Mouse (Mus musculus) embryonic fibroblast, embryonic 13.5 days (primary cell): Measurements from ENCODE around the gene Unc5a. TPM values are rescaled to one million over a fixed set of nuclear protein-coding genes. Genes with fewer than 3 reads are reported as not detected.

Source experiments
- H3K27ac ChIP-seq: 2 replicates; pipeline ENCODE4 v1.5.1; 2012; ENCODE audit warnings: low read length, control low read depth, inconsistent platforms; ENCODE audit not compliant: insufficient read depth
- H3K4me1 ChIP-seq: 2 replicates; pipeline ENCODE4 v1.6.1; 2011; ENCODE audit warnings: low read length; ENCODE audit not compliant: control insufficient read depth, insufficient read depth
- H3K4me3 ChIP-seq: 2 replicates; pipeline ENCODE4 v1.5.1; 2011; ENCODE audit warnings: mild to moderate bottlenecking, control low read depth, low read length; ENCODE audit not compliant: insufficient read depth
- CTCF ChIP-seq: IDR thresholded peaks from 2 replicates; pipeline ENCODE4 v1.5.1; 2011; ENCODE audit warnings: mild to moderate bottlenecking, control low read depth, low read length, moderate library complexity, borderline replicate concordance; ENCODE audit not compliant: insufficient read depth
- POLR2A ChIP-seq: IDR thresholded peaks from 2 replicates; pipeline ENCODE4 v1.6.1; 2011; ENCODE audit warnings: low read depth, mild to moderate bottlenecking, control low read depth, low read length, moderate library complexity
- polyA plus RNA-seq: library from polyadenylated mRNA; stranded (reverse); fragments of >200 nt; gene quantifications from 2 replicates; pipeline ENCODE4 v1.2.4, GENCODE M21; 2011; ENCODE audit warnings: low read depth; ENCODE audit not compliant: missing spikeins, insufficient read length

The Unc5a gene
- polyA plus RNA-seq, 1 experiment = 2.5 TPM

GRCm38 (mm10) chr13:55022256-55022655 is 73.0 kb downstream of the Unc5a start:
- Histone ChIP-seq H3K27ac (no peak overlapping the region), H3K4me3 (no peak overlapping the region), H3K4me1 (no peaks in the 10 kb centered on the region)
- TF ChIP-seq CTCF (no peak), POLR2A (no peak)

- TF ChIP-seq CTCF (no peak), POLR2A (no peak)
- Histone ChIP-seq H3K4me3 (no peak overlapping the region), H3K4me1 (no peaks in the 10 kb centered on the region), H3K27ac (no peak overlapping the region)
These were observed 73.5 kb downstream of the Unc5a start for GRCm38 (mm10) chr13:55022715-55023114.

DNA sequence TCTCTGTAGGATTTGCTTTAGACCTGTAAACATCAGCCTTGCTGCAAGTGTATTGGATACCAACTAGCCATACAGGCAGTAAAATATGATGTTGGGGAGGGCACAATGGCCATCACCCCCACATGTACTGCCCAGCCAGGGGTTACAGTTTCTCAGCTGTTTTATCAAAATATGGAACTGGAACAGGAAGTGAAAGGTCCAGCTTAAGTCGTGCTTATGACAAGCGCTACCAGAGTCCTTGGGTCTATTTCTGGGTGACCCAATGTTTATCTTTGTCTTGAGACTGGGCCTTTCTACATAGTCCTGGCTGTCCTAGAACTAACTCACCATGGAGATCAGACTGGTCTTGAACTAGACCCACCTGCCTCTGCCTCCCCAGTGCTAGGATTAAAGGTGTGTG is 75.0 kb downstream of the Unc5a start:
- Histone ChIP-seq H3K4me3 (no peak overlapping the region), H3K27ac (no peak overlapping the region), H3K4me1 (no peaks in the 10 kb centered on the region)
- TF ChIP-seq POLR2A (no peak), CTCF (no peak)

DNA sequence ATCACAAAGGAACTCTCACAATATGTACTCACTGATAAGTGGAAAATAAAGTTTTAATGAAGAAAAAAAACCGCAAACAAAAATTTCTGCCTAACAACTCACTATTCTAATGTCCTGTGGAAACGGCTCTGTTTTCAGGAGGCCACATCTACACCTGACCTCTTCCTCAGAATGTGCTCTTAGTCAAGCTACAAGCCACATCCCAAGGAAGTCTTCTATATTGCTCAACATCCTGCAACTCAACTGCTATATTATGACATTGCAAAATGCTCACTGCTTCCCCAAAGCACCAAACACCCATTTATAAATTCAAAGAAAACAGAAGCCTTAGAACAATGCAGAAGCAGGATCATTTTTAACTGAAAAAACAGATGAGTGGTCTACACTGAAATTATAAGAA is 90.8 kb downstream of the Unc5a start:
- TF ChIP-seq CTCF = no peak
- no peak for TF ChIP-seq POLR2A
- Histone ChIP-seq H3K27ac (no peak overlapping the region), H3K4me1 (no peaks in the 10 kb centered on the region), H3K4me3 (no peak overlapping the region)

DNA sequence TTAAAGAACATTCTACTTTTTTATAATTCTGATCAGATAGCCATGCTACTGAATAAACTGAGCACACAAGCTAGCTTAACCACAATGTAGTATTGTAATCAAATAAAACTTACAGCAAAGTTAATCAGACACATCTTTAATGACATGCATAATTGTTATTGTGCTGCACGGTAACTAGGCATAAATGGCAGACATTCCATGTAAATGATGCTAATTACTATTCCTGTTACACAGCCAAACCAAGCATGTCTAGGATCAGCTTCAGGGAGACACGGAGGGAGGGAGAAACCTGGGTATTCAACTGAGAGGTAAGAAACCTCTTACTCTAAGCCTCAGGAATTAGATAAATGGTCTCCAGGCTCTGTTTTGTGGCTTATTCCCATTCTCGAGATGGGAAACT is 98.5 kb downstream of the Unc5a start:
- Histone ChIP-seq H3K27ac (no peak overlapping the region), H3K4me3 (no peak overlapping the region), H3K4me1 (no peaks in the 10 kb centered on the region)
- TF ChIP-seq CTCF = no peak
- no peak for TF ChIP-seq POLR2A

Other genes starting within 250 kb of the Unc5a start
- gene Cdhr2, start 247.9 kb upstream of the Unc5a start, polyA plus RNA-seq = not detected in 2 replicates
- 0.42 and 0.61 TPM in 2 replicates for gene Gprin1, start 199.5 kb upstream of the Unc5a start, polyA plus RNA-seq
- gene Sncb, start 182.8 kb upstream of the Unc5a start, polyA plus RNA-seq = not detected in 2 replicates
- gene Eif4e1b, start 165.4 kb upstream of the Unc5a start, polyA plus RNA-seq = not detected in 2 replicates
- gene Tspan17, start 160.0 kb upstream of the Unc5a start, polyA plus RNA-seq = 29.9 and 44.7 TPM in 2 replicates
- 0.47 TPM in 1 of 2 replicates, not detected in the other for gene Hk3, start 72.0 kb downstream of the Unc5a start, polyA plus RNA-seq
- gene Uimc1, start 150.9 kb downstream of the Unc5a start, polyA plus RNA-seq = 27.9 and 33.2 TPM in 2 replicates
- 22.7 and 26.3 TPM in 2 replicates for gene Zfp346, start 155.9 kb downstream of the Unc5a start, polyA plus RNA-seq
- not detected in 2 replicates for gene Gm17617, start 184.1 kb downstream of the Unc5a start, polyA plus RNA-seq
- not detected in 2 replicates for gene Fgfr4, start 203.2 kb downstream of the Unc5a start, polyA plus RNA-seq